Mouse (Mus musculus) heart, postnatal 0 days (tissue): Measurements from ENCODE around the gene Ttc25.
"Not testable (repeated sequence)": the region's sequence is repeated elsewhere in the genome, so short reads cannot be mapped to it uniquely, and the experiment has no call there.

Experiments used
- CTCF ChIP-seq: IDR thresholded peaks from 2 replicates; pipeline ENCODE4 v1.5.1; 2016; ENCODE audit warnings: antibody characterized with exemption, control low read depth, low read depth
- EP300 ChIP-seq: IDR thresholded peaks from 2 replicates; pipeline ENCODE4 v1.6.1; 2016; ENCODE audit warnings: antibody characterized with exemption, low read depth

DNA sequence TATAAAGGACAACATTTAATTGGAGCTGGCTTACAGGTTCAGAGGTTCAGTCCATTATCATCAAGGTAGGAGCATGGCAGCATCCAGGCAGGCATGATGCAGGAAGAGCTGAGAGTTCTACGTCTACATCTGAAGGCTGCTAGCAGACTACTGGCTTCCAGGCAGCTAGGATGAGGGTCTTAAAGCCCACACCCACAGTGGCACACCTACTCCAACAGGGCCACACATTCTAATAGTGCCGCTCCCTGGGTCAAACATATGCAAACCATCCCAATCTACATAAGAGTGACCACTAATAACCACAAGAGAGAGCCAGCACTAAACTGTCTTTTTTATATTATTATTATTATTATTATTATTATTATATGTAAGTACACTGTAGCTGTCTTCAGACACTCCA lies 11.0 kb upstream of the Ttc25 start:
- TF ChIP-seq CTCF, EP300: not testable (repeated sequence)
